Mouse (Mus musculus): ENCODE measurements around the gene Slc4a1.
"Not testable (repeated sequence)": the region's sequence is repeated elsewhere in the genome, so short reads cannot be mapped to it uniquely, and the experiment has no call there.

Slc4a1 gene

GRCm38 (mm10) chr11:102366103-102366502 is at the start of gene Slc4a1:
Gene Slc4a1 (minus strand): TSS chr11:102366203.
- not testable (repeated sequence) for DNase-seq (ENCODE audit: low spot score in 2 of 2)

GRCm38 (mm10) chr11:102415034-102415802 is 49.2 kb upstream of the Slc4a1 start:
- no peak for DNase-seq (ENCODE audit: low spot score in 2 of 2)

GRCm38 (mm10) chr11:102413059-102413458 is 47.1 kb upstream of the Slc4a1 start:
- no peak for DNase-seq (ENCODE audit: low spot score in 2 of 2)

- peak; percentile 79 to 83 for DNase-seq (ENCODE audit: low spot score in 2 of 2)
These were observed 45.7 kb upstream of the Slc4a1 start for GRCm38 (mm10) chr11:102411704-102412103.

- DNase-seq (ENCODE audit: low spot score in 2 of 2), result no peak
These were observed 45.1 kb upstream of the Slc4a1 start for GRCm38 (mm10) chr11:102411061-102411460.

- not testable (repeated sequence) for DNase-seq (ENCODE audit: low spot score in 2 of 2)
These were observed 44.3 kb upstream of the Slc4a1 start for GRCm38 (mm10) chr11:102410345-102410744.

- DNase-seq (ENCODE audit: low spot score in 2 of 2), result no peak
These were observed 43.9 kb upstream of the Slc4a1 start for GRCm38 (mm10) chr11:102409795-102410330.

GRCm38 (mm10) chr11:102408888-102409794 is 43.1 kb upstream of the Slc4a1 start:
- DNase-seq (ENCODE audit: low spot score in 2 of 2), result no peak

GRCm38 (mm10) chr11:102408344-102408876 is 42.4 kb upstream of the Slc4a1 start:
- peak; percentile 95 to 97 for DNase-seq (ENCODE audit: low spot score in 2 of 2)

GRCm38 (mm10) chr11:102407834-102408215 is 41.8 kb upstream of the Slc4a1 start, which contains the start of gene Slc25a39:
Gene Slc25a39 (minus strand): TSS chr11:102407946.
- no peak for DNase-seq (ENCODE audit: low spot score in 2 of 2)

- DNase-seq (ENCODE audit: low spot score in 2 of 2), result peak; percentile 78 to 85
These were observed 41.2 kb upstream of the Slc4a1 start for GRCm38 (mm10) chr11:102406900-102407833.

GRCm38 (mm10) chr11:102406401-102406800 is 40.4 kb upstream of the Slc4a1 start:
- no peak for DNase-seq (ENCODE audit: low spot score in 2 of 2)

- DNase-seq (ENCODE audit: low spot score in 2 of 2), result no peak
These were observed 39.7 kb upstream of the Slc4a1 start for GRCm38 (mm10) chr11:102405544-102406285.

GRCm38 (mm10) chr11:102404161-102405010 is 38.4 kb upstream of the Slc4a1 start:
- DNase-seq (ENCODE audit: low spot score in 2 of 2), result no peak

GRCm38 (mm10) chr11:102403657-102404056 is 37.7 kb upstream of the Slc4a1 start:
- no peak for DNase-seq (ENCODE audit: low spot score in 2 of 2)

- no peak for DNase-seq (ENCODE audit: low spot score in 2 of 2)
These were observed 36.0 kb upstream of the Slc4a1 start for GRCm38 (mm10) chr11:102401898-102402500.

GRCm38 (mm10) chr11:102400513-102401084 is 34.6 kb upstream of the Slc4a1 start:
- no peak for DNase-seq (ENCODE audit: low spot score in 2 of 2)

GRCm38 (mm10) chr11:102399610-102400072 is 33.6 kb upstream of the Slc4a1 start:
- DNase-seq (ENCODE audit: low spot score in 2 of 2), result no peak
